Mouse (Mus musculus) heart, adult 18-20 months (tissue): ENCODE measurements around the gene D8Ertd738e. TPM values are rescaled to one million over a fixed set of nuclear protein-coding genes. Genes with fewer than 3 reads are reported as not detected.

ENCODE experiments used
- DNase-seq, 2 experiments: peaks; one replicate each; pipeline ENCODE4 v3.0.0; 2021 to 2022; ENCODE audit warnings: mixed read lengths in 1 of 2
- long read RNA-seq, 2 experiments: library from polyadenylated mRNA; stranded (forward); transcript quantifications; one replicate each; pipeline ENCODE4 v2.0.0; 2021
- total RNA-seq, 2 experiments: library from RNA; stranded (reverse); gene quantifications; 2 replicates each; pipeline ENCODE4 v1.2.3; 2021

Gene D8Ertd738e
- total RNA-seq: 100 to 1,000 TPM; 213 to 219 TPM
- long read RNA-seq, experiment 1, transcript D8Ertd738e-201 (3 exons, 616 nt): major isoform, 309 of 315 reads
- long read RNA-seq, experiment 1, partial matches to known transcripts: 0 of 315 reads
- long read RNA-seq, experiment 1, other reads (novel, unspliced or antisense): 6 of 315 reads
- long read RNA-seq, experiment 2, transcript D8Ertd738e-201 (3 exons, 616 nt): major isoform, 243 of 255 reads
- long read RNA-seq, experiment 2, partial matches to known transcripts: 2 of 255 reads
- long read RNA-seq, experiment 2, other reads (novel, unspliced or antisense): 10 of 255 reads

- peak; percentile 93 to 94 for DNase-seq
Measured at GRCm38 (mm10) chr8:84249257-84250170, at the start of gene D8Ertd738e. TSS of gene D8Ertd738e (minus strand) at chr8:84249719.

DNA sequence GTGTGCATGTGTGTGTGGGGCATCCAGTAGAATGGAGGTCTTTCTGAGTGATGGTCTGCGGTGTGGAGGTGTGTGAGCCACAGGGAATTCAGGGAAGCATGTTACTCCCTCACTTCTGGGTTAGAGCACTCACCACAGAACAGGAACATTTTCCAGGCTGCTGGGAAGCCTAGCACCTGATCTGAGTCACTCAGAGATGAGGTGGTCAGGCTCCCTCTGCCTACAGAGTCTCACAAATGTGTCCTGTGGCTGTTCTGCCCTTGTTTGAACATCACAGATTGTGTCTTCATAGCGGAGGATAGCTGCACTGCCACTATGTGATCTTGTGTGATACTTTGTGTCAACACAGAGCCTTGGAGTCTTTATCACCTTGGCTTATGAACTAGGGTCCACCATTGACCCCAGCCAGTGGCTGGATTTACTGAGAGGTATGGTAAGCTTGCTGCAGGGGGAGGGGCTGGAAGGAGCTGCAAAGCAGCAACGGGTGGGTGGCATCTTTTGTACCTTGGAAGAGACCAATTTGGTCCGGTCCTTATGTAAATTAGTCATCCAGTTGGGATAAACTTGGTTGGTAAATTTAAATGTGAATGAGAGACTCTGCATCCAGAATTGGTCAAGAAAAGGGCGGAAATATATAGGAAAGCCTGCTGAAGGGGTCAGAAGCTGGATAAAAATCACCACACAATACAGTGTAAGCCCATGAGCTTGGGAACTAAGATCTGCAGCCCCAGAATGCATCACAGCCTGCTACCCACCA is 47.7 kb upstream of the D8Ertd738e start:
- no peak for DNase-seq

DNA sequence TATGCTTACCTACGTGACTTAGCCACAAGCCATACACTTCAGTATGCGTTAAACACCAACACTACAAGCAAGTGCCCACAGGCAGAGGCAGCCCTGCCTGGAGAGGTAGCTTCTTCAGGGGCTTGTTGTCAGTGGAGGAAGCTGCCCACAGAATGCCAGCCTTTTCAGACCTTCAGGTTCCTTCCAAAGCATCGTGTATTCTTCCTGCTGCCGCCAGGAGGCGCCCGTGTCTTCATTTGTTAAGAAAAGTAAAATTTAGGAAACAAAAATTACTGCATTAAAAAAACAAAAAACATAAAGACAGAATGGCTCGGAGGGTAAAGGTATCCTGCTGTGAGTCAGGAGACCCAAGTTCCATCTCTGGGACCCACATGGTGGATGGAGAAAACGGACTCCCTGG is 42.2 kb upstream of the D8Ertd738e start:
- DNase-seq: peak in 1 of 2 experiments; percentile 68

DNA sequence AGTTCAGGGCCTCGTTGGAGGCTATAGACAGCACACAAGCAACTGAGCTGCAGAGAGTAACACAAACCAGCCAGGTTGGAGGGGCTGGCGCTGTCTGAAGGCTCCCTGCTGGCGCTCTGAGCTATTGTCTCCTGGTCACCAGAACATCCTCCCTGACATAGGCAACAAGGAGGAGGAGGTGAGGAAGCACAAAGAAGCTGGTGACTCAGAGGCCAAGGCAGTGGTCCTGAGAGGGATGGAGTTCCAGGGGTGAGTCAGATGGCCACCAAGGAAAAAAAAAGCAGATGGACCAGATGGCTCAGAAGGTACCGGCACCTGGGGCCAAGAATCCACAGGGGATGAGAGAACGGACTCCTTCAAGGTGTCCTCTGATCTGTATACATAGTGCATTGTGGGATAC is 41.6 kb upstream of the D8Ertd738e start:
- DNase-seq: no peak

- no peak for DNase-seq
Measured at GRCm38 (mm10) chr8:84288892-84289291, 39.4 kb upstream of the D8Ertd738e start.

DNA sequence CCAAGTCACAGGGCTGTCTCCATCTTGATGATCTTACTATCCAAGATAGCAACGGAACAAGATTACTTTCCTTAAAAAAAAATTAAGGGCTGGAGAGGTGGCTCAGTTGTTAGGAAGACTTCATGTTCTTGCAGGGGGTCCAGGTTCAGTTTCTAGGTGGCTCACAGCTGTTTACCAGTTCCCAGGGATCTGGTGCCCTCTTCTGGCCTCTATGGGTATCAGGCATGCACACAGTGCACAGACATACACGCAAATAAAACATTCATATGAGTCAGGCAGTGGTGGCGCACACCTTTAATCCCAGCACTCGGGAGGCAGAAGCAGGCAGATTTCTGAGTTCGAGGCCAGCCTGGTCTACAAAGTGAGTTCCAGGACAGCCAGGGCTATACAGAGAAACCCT is 36.1 kb upstream of the D8Ertd738e start:
- DNase-seq: peak; percentile 60 to 66

GRCm38 (mm10) chr8:84284608-84285063 is 35.1 kb upstream of the D8Ertd738e start:
- DNase-seq: peak; percentile 30 to 53

- no peak for DNase-seq
Measured at GRCm38 (mm10) chr8:84280777-84281176, 31.3 kb upstream of the D8Ertd738e start.

GRCm38 (mm10) chr8:84276447-84276846 is 26.9 kb upstream of the D8Ertd738e start:
- DNase-seq: no peak

DNA sequence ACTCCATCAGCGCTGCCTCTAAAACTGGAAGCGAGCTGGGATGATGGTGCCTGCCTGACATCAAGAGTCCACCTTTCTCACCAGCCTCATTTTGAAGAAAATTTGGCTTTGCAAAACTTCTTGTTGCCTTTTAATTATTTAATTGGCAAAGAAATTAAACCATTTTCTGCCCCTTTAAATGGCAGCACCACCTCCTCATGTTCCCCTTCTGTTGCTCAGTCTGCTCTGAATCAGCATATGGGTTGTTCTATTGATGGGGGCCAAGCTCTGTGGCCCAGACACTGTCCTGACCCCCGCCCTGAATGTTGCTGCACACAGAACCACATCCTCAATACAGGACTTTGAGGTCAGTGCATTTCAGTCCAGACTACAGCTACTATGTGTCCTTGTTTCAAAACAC is 24.4 kb upstream of the D8Ertd738e start:
- DNase-seq: no peak

DNA sequence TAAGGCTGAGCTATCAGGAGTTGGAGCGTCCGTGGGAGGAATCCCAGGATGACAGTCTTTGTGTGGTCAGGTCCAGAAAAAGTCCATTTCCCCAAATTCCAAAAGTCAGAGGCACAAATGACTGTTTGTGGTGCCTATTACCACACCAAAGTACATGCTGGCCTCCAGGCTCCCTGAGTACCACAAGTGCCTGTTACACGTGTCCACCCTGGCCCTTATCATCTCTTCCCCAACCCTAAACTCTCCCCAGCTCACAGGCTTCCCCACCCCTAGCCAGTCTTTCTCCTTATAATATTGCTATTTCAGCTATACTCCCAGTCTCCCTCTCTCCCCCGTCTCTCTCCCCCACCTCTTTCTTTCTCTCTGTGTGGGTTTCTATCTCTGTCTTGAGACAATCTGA is 22.8 kb upstream of the D8Ertd738e start:
- DNase-seq: no peak

DNA sequence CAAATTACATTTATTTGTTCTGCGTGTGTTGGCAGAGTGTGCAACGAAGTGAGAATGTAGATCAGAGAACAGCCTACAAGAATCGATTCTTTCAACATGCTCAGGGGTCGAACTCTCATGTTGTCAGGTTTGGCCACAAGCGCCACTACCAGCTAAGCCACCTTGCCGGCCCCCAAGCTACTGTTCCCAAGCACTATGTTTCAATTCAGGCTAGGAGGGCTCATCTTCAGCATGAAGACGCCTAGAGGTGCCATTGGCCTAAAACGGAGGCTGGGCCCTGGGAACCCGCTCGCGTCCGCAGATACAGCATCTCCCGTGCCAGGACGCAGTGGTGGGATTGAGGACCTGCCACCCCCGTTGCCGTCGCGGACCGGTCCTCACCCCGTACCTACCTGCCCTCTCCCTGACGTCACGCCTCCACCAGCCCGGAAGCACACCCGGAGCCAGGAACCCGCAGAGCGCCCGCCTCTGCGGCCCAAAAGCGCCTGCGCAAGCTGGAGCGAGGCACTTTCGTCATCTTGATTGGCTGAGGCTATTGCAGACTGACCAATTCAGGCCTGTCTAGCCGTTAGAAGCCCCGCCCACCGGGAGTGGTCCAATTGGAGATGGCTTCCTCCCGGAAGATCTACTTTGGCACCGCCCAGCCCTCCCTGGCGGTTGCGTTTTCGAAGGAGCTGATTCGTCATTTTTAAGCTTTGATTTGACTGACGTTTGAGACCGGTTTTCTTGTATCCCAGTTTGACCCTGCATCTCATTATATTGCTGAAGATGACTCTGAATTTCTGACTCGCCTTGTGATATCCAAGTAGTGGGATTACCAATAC is 20.6 kb upstream of the D8Ertd738e start, which contains the start of gene Ccdc130:
TSS of gene Ccdc130 (minus strand) at position 431 of the 824 bp plus-strand sequence.
- DNase-seq: peak; percentile 100

- DNase-seq: no peak
Measured at GRCm38 (mm10) chr8:84261098-84261497, 11.6 kb upstream of the D8Ertd738e start.

GRCm38 (mm10) chr8:84256822-84257610 is 7.5 kb upstream of the D8Ertd738e start, which contains the start of gene Mri1:
TSS of gene Mri1 (minus strand) at chr8:84257326.
- DNase-seq: peak; percentile 85 to 88

- DNase-seq: no peak
Measured at GRCm38 (mm10) chr8:84256458-84256821, 6.9 kb upstream of the D8Ertd738e start.

DNA sequence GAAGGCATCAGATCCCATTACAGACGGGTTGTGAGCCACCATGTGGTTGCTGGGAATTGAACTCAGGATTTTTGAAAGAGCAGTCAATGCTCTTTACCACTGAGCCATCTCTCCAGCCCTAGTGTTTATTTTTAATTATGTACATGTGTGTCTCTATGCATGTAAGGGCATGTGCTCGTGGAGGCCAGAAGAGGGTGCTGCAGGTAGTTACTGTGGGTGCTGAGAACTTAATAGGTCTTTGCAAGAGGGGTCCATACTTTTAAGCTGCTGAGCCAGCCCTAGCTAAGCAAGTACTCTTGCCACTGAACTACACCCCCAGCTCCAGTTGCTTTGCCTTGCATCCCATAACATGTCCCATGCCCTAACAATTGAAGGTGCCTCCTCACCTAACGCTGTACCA is 6.3 kb upstream of the D8Ertd738e start:
- no peak for DNase-seq

- no peak for DNase-seq
Measured at GRCm38 (mm10) chr8:84241821-84242220, 7.7 kb downstream of the D8Ertd738e start.

DNA sequence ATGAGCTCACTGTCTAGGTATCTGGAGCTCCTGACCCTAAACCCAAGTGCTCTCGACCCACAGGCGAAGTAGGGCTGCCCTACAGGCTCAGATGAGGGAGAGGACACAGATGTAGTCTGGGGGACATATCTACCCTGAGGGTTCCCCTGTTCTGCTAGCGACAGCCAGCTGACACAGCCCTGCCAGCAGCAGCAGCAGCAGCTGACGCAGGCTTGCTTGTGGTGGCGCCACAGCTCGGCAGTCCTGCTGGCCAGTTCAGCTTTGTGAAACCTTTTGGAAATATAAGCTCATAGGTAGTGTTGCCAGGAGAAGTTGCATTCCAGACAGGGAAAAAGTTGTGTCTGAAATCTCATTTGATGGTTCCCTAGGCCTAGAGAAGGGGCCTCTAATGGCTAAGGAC is 8.4 kb downstream of the D8Ertd738e start:
- DNase-seq: no peak

GRCm38 (mm10) chr8:84237542-84238229 is 11.8 kb downstream of the D8Ertd738e start:
- peak; percentile 26 to 29 for DNase-seq

DNA sequence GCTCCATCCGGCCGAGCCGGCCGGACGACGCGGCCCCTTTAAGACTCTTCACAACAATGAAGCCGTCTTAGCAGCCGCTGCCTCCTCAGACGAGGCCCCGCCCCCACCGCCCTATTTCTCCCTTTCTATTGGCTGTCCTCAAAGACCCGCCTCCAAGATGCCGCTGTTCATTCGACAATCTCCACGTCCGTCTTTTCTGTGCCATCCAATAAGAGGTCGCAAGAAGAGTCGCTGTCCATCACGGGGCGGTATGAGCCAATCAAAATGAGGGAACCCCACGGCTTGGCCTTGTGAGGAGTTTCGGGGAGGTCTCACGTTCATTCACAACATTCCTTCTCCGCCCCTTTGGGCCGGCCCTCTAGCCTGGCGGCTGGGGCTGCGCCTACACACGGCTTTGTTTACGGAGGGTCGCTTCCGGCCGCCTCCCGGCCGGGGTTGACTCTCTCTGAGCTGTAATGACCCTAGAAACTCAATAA is 12.5 kb downstream of the D8Ertd738e start, which contains the start of gene Zswim4:
TSS of gene Zswim4 (minus strand) at position 58 of the 476 bp plus-strand sequence.
- DNase-seq: peak; percentile 99 to 100
